Mouse (Mus musculus) hindbrain, embryonic 10.5 days (tissue): ENCODE results near the gene Dpysl5. TPM values are rescaled to one million over a fixed set of nuclear protein-coding genes. Genes with fewer than 3 reads are reported as not detected.

Experiments
- DNase-seq: peaks from one replicate; pipeline ENCODE4 v3.0.0-alpha.2; 2017; ENCODE audit warnings: low spot score
- H3K27ac ChIP-seq: fragments of 300-500 bp; sonication (generic); 2 replicates; pipeline ENCODE4 v1.5.1; 2016; ENCODE audit warnings: mild to moderate bottlenecking, moderate library complexity
- H3K27me3 ChIP-seq: fragments of 300-500 bp; sonication (generic); 2 replicates; pipeline ENCODE4 v1.6.1; 2016; ENCODE audit warnings: mild to moderate bottlenecking; ENCODE audit not compliant: poor library complexity, insufficient read depth, severe bottlenecking
- H3K36me3 ChIP-seq: fragments of 300-500 bp; sonication (generic); 2 replicates; pipeline ENCODE4 v1.6.1; 2016; ENCODE audit warnings: mild to moderate bottlenecking, moderate library complexity
- H3K4me1 ChIP-seq: fragments of 300-500 bp; sonication (generic); replicated peaks from 2 replicates; pipeline ENCODE4 v1.6.1; 2016; ENCODE audit warnings: mild to moderate bottlenecking
- H3K4me3 ChIP-seq: fragments of 300-500 bp; sonication (generic); 2 replicates; pipeline ENCODE4 v1.5.1; 2016; ENCODE audit warnings: mild to moderate bottlenecking, moderate library complexity
- H3K9me3 ChIP-seq: fragments of 300-500 bp; sonication (generic); 2 replicates; pipeline ENCODE4 v1.6.1; 2016; ENCODE audit warnings: mild to moderate bottlenecking, moderate library complexity
- WGBS: fragments of 180-500 bp; shearing (Covaris S2); methylation state at CpG from one replicate; pipeline ENCODE4 v1.1.7; 2016; 5-methylcytosine and 5-hydroxymethylcytosine counted together
- polyA plus RNA-seq: library from polyadenylated mRNA; unstranded; fragments of >200 nt; fragmentation: Nextera tagmentation; extraction: Ambion mirVana; gene quantifications from 2 replicates; pipeline ENCODE4 v1.2.1, GENCODE M21; 2016

The Dpysl5 gene
- polyA plus RNA-seq, 1 experiment from 2014 or later, result 151 TPM

GRCm38 (mm10) chr5:30822689-30823088 lies 111.3 kb downstream of the Dpysl5 start:
- peaks cover 22% of the 10 kb centered on the region for H3K4me1 ChIP-seq
- no peak overlapping the region for H3K4me3 ChIP-seq
- H3K9me3 ChIP-seq, result no peaks in the 10 kb centered on the region
- no peak overlapping the region for H3K27ac ChIP-seq
- H3K36me3 ChIP-seq, result no peaks in the 10 kb centered on the region
- no peaks in the 10 kb centered on the region for H3K27me3 ChIP-seq
- WGBS, result 83% methylated on average over 5 of the region's 5 CpGs
- no peak for DNase-seq

GRCm38 (mm10) chr5:30823091-30823490 lies 111.7 kb downstream of the Dpysl5 start:
- Histone ChIP-seq H3K36me3 (no peaks in the 10 kb centered on the region), H3K9me3 (no peaks in the 10 kb centered on the region), H3K4me1 (peaks cover 22% of the 10 kb centered on the region), H3K27ac (no peak overlapping the region), H3K27me3 (no peaks in the 10 kb centered on the region), H3K4me3 (no peak overlapping the region)
- DNase-seq, result no peak
- WGBS, result 92% methylated on average over 3 of the region's 3 CpGs

- no peaks in the 10 kb centered on the region for H3K9me3 ChIP-seq
- H3K4me1 ChIP-seq, result peaks cover 22% of the 10 kb centered on the region
- 71% methylated on average over 11 of the region's 11 CpGs for WGBS
- H3K27me3 ChIP-seq, result no peaks in the 10 kb centered on the region
- no peaks in the 10 kb centered on the region for H3K36me3 ChIP-seq
- no peak overlapping the region for H3K4me3 ChIP-seq
- H3K27ac ChIP-seq, result peak overlapping the region; percentile 56; the same call in 1 of the 2 replicates
- no peak for DNase-seq
Measured at GRCm38 (mm10) chr5:30824124-30824988, 113.0 kb downstream of the Dpysl5 start.

- Histone ChIP-seq H3K9me3 (no peaks in the 10 kb centered on the region), H3K4me3 (no peak overlapping the region), H3K27me3 (no peaks in the 10 kb centered on the region), H3K27ac (no peak overlapping the region), H3K36me3 (no peaks in the 10 kb centered on the region), H3K4me1 (peaks cover 22% of the 10 kb centered on the region)
- WGBS, result 70% methylated on average over 10 of the region's 10 CpGs
- DNase-seq, result no peak
Measured at GRCm38 (mm10) chr5:30825166-30825565, 113.8 kb downstream of the Dpysl5 start.

- DNase-seq, result no peak
- WGBS, result 85% methylated on average over 6 of the region's 6 CpGs
- peaks cover 22% of the 10 kb centered on the region for H3K4me1 ChIP-seq
- no peaks in the 10 kb centered on the region for H3K9me3 ChIP-seq
- H3K27me3 ChIP-seq, result no peaks in the 10 kb centered on the region
- H3K27ac ChIP-seq, result peak overlapping the region; percentile 24; the same call in 1 of the 2 replicates
- H3K36me3 ChIP-seq, result no peaks in the 10 kb centered on the region
- no peak overlapping the region for H3K4me3 ChIP-seq
Measured at GRCm38 (mm10) chr5:30825821-30826220, 114.5 kb downstream of the Dpysl5 start.

- Histone ChIP-seq H3K36me3 (peaks cover 14% of the 10 kb centered on the region), H3K4me1 (no peaks in the 10 kb centered on the region), H3K9me3 (peaks cover 10% of the 10 kb centered on the region; the same call in 1 of the 2 replicates), H3K27me3 (no peaks in the 10 kb centered on the region), H3K4me3 (no peak overlapping the region), H3K27ac (no peak overlapping the region)
- WGBS, result 81% methylated on average over 3 of the region's 3 CpGs
- DNase-seq, result no peak
Measured at GRCm38 (mm10) chr5:30833416-30833815, 122.1 kb downstream of the Dpysl5 start.

GRCm38 (mm10) chr5:30839731-30840130 lies 128.4 kb downstream of the Dpysl5 start:
- Histone ChIP-seq H3K4me3 (no peak overlapping the region), H3K27me3 (no peaks in the 10 kb centered on the region), H3K27ac (no peak overlapping the region), H3K36me3 (peaks cover 14% of the 10 kb centered on the region), H3K4me1 (no peaks in the 10 kb centered on the region), H3K9me3 (peaks cover 10% of the 10 kb centered on the region; the same call in 1 of the 2 replicates)
- no peak for DNase-seq
- WGBS, result 86% methylated on average over 2 of the region's 2 CpGs

- DNase-seq, result no peak
- Histone ChIP-seq H3K9me3 (peaks cover 4% of the 10 kb centered on the region; the same call in 1 of the 2 replicates), H3K36me3 (peaks cover 6% of the 10 kb centered on the region), H3K4me3 (no peak overlapping the region), H3K4me1 (no peaks in the 10 kb centered on the region), H3K27me3 (no peaks in the 10 kb centered on the region), H3K27ac (no peak overlapping the region)
- WGBS, result 59% methylated on average over 3 of the region's 3 CpGs
Measured at GRCm38 (mm10) chr5:30841896-30842295, 130.5 kb downstream of the Dpysl5 start.

Other genes starting within 250 kb of the Dpysl5 start
- 0.04 and 0.17 TPM in 2 replicates for gene Otof, start 249.6 kb upstream of the Dpysl5 start, polyA plus RNA-seq
- gene 1700001C02Rik, start 245.5 kb upstream of the Dpysl5 start, polyA plus RNA-seq, result 1.4 TPM in 1 of 2 replicates, not detected in the other
- not detected in 2 replicates for gene Cib4, start 165.7 kb upstream of the Dpysl5 start, polyA plus RNA-seq
- gene Kcnk3, start 123.4 kb upstream of the Dpysl5 start, polyA plus RNA-seq, result 0.12 and 0.52 TPM in 2 replicates
- gene Slc35f6, start 63.6 kb upstream of the Dpysl5 start, polyA plus RNA-seq, result 25.5 and 28.9 TPM in 2 replicates
- gene Cenpa, start 44.8 kb upstream of the Dpysl5 start, polyA plus RNA-seq, result 409 and 440 TPM in 2 replicates
- gene Mapre3, start 103.1 kb downstream of the Dpysl5 start, polyA plus RNA-seq, result 21.1 and 41.8 TPM in 2 replicates
- gene Tmem214, start 156.4 kb downstream of the Dpysl5 start, polyA plus RNA-seq, result 64.0 and 67.6 TPM in 2 replicates
- gene Agbl5, start 177.1 kb downstream of the Dpysl5 start, polyA plus RNA-seq, result 18.4 and 24.2 TPM in 2 replicates
- 405 and 407 TPM in 2 replicates for gene Ost4, start 196.2 kb downstream of the Dpysl5 start, polyA plus RNA-seq
- 85.1 and 87.4 TPM in 2 replicates for gene Emilin1, start 201.8 kb downstream of the Dpysl5 start, polyA plus RNA-seq
- gene Khk, start 209.9 kb downstream of the Dpysl5 start, polyA plus RNA-seq, result 7.2 and 8.0 TPM in 2 replicates
- gene Cgref1, start 234.0 kb downstream of the Dpysl5 start, polyA plus RNA-seq, result 3.7 and 6.7 TPM in 2 replicates
- gene Preb, start 248.8 kb downstream of the Dpysl5 start, polyA plus RNA-seq, result 147 and 152 TPM in 2 replicates